Mouse (Mus musculus): ENCODE data around the gene Ndufa4l2. TPM values are rescaled to one million over a fixed set of nuclear protein-coding genes. Genes with fewer than 3 reads are reported as not detected.

Gene Ndufa4l2
- 23.2 and 29.9 TPM in 2 replicates for polyA plus RNA-seq (2012; rRNA removed)

GRCm38 (mm10) chr10:127514764-127515163, at the start of gene Ndufa4l2:
TSS of gene Ndufa4l2 (plus strand) at chr10:127514967.

GRCm38 (mm10) chr10:127500894-127501893, 13.6 kb upstream of the Ndufa4l2 start, which contains the start of gene Stac3:
TSS of gene Stac3 (plus strand) at chr10:127501686.

GRCm38 (mm10) chr10:127522088-127522581, 7.4 kb downstream of the Ndufa4l2 start, which contains the start of gene Shmt2:
TSS of gene Shmt2 (minus strand) at chr10:127522444.

GRCm38 (mm10) chr10:127534036-127534928, 19.5 kb downstream of the Ndufa4l2 start, which contains the start of gene Nxph4:
TSS of gene Nxph4 (minus strand) at chr10:127534559.

Other genes with a start within 250 kb of the Ndufa4l2 start
- gene Dctn2, start 248.6 kb upstream of the Ndufa4l2 start, polyA plus RNA-seq (2012; rRNA removed): 245 and 250 TPM in 2 replicates
- 51.3 and 61.2 TPM in 2 replicates for gene Mbd6, start 225.9 kb upstream of the Ndufa4l2 start, polyA plus RNA-seq (2012; rRNA removed)
- 78.4 and 101 TPM in 2 replicates for gene Mars, start 203.2 kb upstream of the Ndufa4l2 start, polyA plus RNA-seq (2012; rRNA removed)
- gene Arhgap9, start 193.0 kb upstream of the Ndufa4l2 start, polyA plus RNA-seq (2012; rRNA removed): 6.0 and 7.4 TPM in 2 replicates
- 51.0 and 51.6 TPM in 2 replicates for gene Gli1, start 173.0 kb upstream of the Ndufa4l2 start, polyA plus RNA-seq (2012; rRNA removed)
- gene Inhbe, start 160.6 kb upstream of the Ndufa4l2 start, polyA plus RNA-seq (2012; rRNA removed): not detected in 2 replicates
- gene Inhbc, start 144.5 kb upstream of the Ndufa4l2 start, polyA plus RNA-seq (2012; rRNA removed): 0.07 TPM in 1 of 2 replicates, not detected in the other
- gene R3hdm2, start 134.6 kb upstream of the Ndufa4l2 start, polyA plus RNA-seq (2012; rRNA removed): 128 and 138 TPM in 2 replicates
- gene Stac3, start 13.3 kb upstream of the Ndufa4l2 start, polyA plus RNA-seq (2012; rRNA removed): 2.7 and 3.1 TPM in 2 replicates
- 133 and 139 TPM in 2 replicates for gene Shmt2, start 7.5 kb downstream of the Ndufa4l2 start, polyA plus RNA-seq (2012; rRNA removed)
- gene Nxph4, start 19.6 kb downstream of the Ndufa4l2 start, polyA plus RNA-seq (2012; rRNA removed): 0.11 and 0.40 TPM in 2 replicates
- 289 and 317 TPM in 2 replicates for gene Lrp1, start 106.2 kb downstream of the Ndufa4l2 start, polyA plus RNA-seq (2012; rRNA removed)
- 75.6 and 87.4 TPM in 2 replicates for gene Stat6, start 128.0 kb downstream of the Ndufa4l2 start, polyA plus RNA-seq (2012; rRNA removed)
- 3.8 and 4.5 TPM in 2 replicates for gene Nemp1, start 151.9 kb downstream of the Ndufa4l2 start, polyA plus RNA-seq (2012; rRNA removed)
- gene Nab2, start 153.6 kb downstream of the Ndufa4l2 start, polyA plus RNA-seq (2012; rRNA removed): 70.9 and 87.8 TPM in 2 replicates
- 1.5 and 1.8 TPM in 2 replicates for gene Myo1a, start 190.2 kb downstream of the Ndufa4l2 start, polyA plus RNA-seq (2012; rRNA removed)
- 1.1 TPM in 1 of 2 replicates, not detected in the other for gene Tac2, start 209.5 kb downstream of the Ndufa4l2 start, polyA plus RNA-seq (2012; rRNA removed)
- gene Zbtb39, start 224.6 kb downstream of the Ndufa4l2 start, polyA plus RNA-seq (2012; rRNA removed): 10.2 and 12.5 TPM in 2 replicates
- gene Gpr182, start 236.8 kb downstream of the Ndufa4l2 start, polyA plus RNA-seq (2012; rRNA removed): 6.9 and 7.2 TPM in 2 replicates
- gene Rdh1, start 244.8 kb downstream of the Ndufa4l2 start, polyA plus RNA-seq (2012; rRNA removed): 0.27 and 0.28 TPM in 2 replicates
- gene Rdh16f1, start 244.8 kb downstream of the Ndufa4l2 start, polyA plus RNA-seq (2012; rRNA removed): 0.84 and 1.1 TPM in 2 replicates

Data from ovary, adult 2 months (tissue).